Mouse (Mus musculus) heart, embryonic 12.5 days (tissue): ENCODE data around the gene Bag5. TPM values are rescaled to one million over a fixed set of nuclear protein-coding genes. Genes with fewer than 3 reads are reported as not detected.

Experiments used
- ATAC-seq: fragments of 200-750 bp; cut with Nextera tagmentation; 2 replicates; pipeline ENCODE4 v1.8.0; 2017; ENCODE audit warnings: moderate TSS enrichment, moderate library complexity; ENCODE audit not compliant: insufficient number of reproducible peaks, low FRiP score
- H3K27ac ChIP-seq: fragments of 300-500 bp; sonication (generic); 2 replicates; pipeline ENCODE4 v1.5.1; 2016; ENCODE audit warnings: mild to moderate bottlenecking, moderate library complexity; ENCODE audit not compliant: poor library complexity, severe bottlenecking
- H3K27me3 ChIP-seq: fragments of 300-500 bp; sonication (generic); replicated peaks from 2 replicates; pipeline ENCODE4 v1.6.1; 2016; ENCODE audit warnings: mild to moderate bottlenecking, moderate library complexity
- H3K36me3 ChIP-seq: fragments of 300-500 bp; sonication (generic); 2 replicates; pipeline ENCODE4 v1.6.1; 2016; ENCODE audit warnings: mild to moderate bottlenecking, moderate library complexity
- H3K4me1 ChIP-seq: fragments of 300-500 bp; sonication (generic); replicated peaks from 2 replicates; pipeline ENCODE4 v1.6.1; 2016; ENCODE audit warnings: mild to moderate bottlenecking
- H3K4me2 ChIP-seq: fragments of 300-500 bp; sonication (generic); 2 replicates; pipeline ENCODE4 v1.6.1; 2016; ENCODE audit warnings: mild to moderate bottlenecking, moderate library complexity
- H3K4me3 ChIP-seq: fragments of 300-500 bp; sonication (generic); 2 replicates; pipeline ENCODE4 v1.5.1; 2016; ENCODE audit warnings: mild to moderate bottlenecking
- H3K9ac ChIP-seq: fragments of 300-500 bp; sonication (generic); 2 replicates; pipeline ENCODE4 v1.6.1; 2016; ENCODE audit warnings: mild to moderate bottlenecking, moderate library complexity
- H3K9me3 ChIP-seq: fragments of 300-500 bp; sonication (generic); replicated peaks from 2 replicates; pipeline ENCODE4 v1.6.1; 2016; ENCODE audit warnings: mild to moderate bottlenecking, moderate library complexity
- WGBS: fragments of 180-500 bp; shearing (Covaris S2); methylation state at CpG from one replicate; pipeline ENCODE4 v1.1.7; 2016; 5-methylcytosine and 5-hydroxymethylcytosine counted together
- polyA plus RNA-seq: library from polyadenylated mRNA; unstranded; fragments of >200 nt; fragmentation: Nextera tagmentation; extraction: Ambion mirVana; gene quantifications from 2 replicates; pipeline ENCODE4 v1.2.1, GENCODE M21; 2016

Gene Bag5
- 40.2 and 41.3 TPM in 2 replicates for polyA plus RNA-seq

GRCm38 (mm10) chr12:111713004-111713651 is at the start of gene Bag5, which contains the start of gene Apopt1:
Gene Bag5, minus strand, starts transcription at chr12:111713257.
Gene Apopt1, plus strand, starts transcription at chr12:111713261.
- WGBS, result under 1% methylated on average over 85 of the region's 86 CpGs
- Histone ChIP-seq H3K27me3 (no peaks in the 10 kb centered on the region), H3K4me1 (peaks cover 17% of the 10 kb centered on the region), H3K4me2 (peak within 1 kb of the TSS; percentile 90), H3K9ac (peak within 1 kb of the TSS; percentile 99), H3K27ac (peak within 1 kb of the TSS; percentile 81), H3K4me3 (peak within 1 kb of the TSS; percentile 100), H3K9me3 (no peaks in the 10 kb centered on the region), H3K36me3 (peaks cover 36% of the 10 kb centered on the region)
- peak; percentile 90 for ATAC-seq

GRCm38 (mm10) chr12:111760306-111760908 is 47.4 kb upstream of the Bag5 start:
- no peak overlapping the region for H3K9ac ChIP-seq
- H3K4me2 ChIP-seq, result peak overlapping the region; percentile 97
- no peak for ATAC-seq
- peak overlapping the region; percentile 93; the same call in 1 of the 2 replicates for H3K4me3 ChIP-seq
- H3K27ac ChIP-seq, result no peak overlapping the region
- WGBS, result 70% methylated on average over 7 of the region's 7 CpGs
- peaks cover 11% of the 10 kb centered on the region for H3K36me3 ChIP-seq
- H3K9me3 ChIP-seq, result no peaks in the 10 kb centered on the region
- peaks cover 46% of the 10 kb centered on the region for H3K4me1 ChIP-seq
- H3K27me3 ChIP-seq, result no peaks in the 10 kb centered on the region

GRCm38 (mm10) chr12:111759176-111760061 is 46.4 kb upstream of the Bag5 start:
- H3K36me3 ChIP-seq, result peaks cover 11% of the 10 kb centered on the region
- peak overlapping the region; percentile 96 for H3K9ac ChIP-seq
- ATAC-seq, result peak; percentile 31
- peaks cover 45% of the 10 kb centered on the region for H3K4me1 ChIP-seq
- H3K4me3 ChIP-seq, result peak overlapping the region; percentile 93
- H3K4me2 ChIP-seq, result peak overlapping the region; percentile 97
- H3K9me3 ChIP-seq, result no peaks in the 10 kb centered on the region
- no peaks in the 10 kb centered on the region for H3K27me3 ChIP-seq
- 1% methylated on average over 35 of the region's 35 CpGs for WGBS
- peak overlapping the region; percentile 85 for H3K27ac ChIP-seq

DNA sequence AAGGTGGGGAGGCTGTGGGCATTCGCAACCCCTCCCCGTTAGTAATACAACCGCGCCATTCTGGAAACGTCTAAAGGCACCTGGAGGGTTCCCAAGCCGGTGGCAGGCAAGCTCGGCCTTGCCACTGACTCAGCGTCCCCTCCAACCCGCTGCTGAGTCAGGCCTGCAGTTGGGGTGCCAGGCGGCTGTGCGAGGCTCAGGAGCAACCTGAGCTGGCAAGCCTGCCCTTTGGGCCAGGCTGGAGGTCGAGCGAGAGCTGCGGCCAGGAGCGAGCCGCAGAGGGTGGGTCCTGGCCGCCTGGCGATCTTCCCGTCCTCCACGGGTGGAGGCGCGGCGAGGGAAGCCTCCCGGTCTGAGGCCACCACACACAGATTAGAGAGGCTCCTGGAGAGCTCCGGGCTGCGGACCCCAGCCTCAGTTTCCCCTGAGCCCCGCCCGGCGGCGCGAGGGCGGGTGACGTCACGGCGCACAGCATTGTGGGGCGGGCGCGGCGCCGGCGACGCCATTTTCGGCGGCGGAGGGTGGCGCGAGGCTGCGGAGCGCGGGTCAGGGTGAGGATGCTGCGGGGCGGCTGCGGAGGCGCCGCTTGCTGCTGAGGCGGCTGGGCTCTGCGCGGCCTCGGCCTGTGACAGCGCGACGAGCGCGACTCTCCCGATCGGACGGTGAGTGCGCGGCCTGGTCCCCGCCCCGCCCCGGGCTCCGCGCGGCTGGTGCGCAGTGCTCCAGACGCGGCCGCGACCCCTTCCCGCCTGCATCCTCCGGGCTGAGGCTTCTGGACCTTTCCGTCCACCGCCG is 45.5 kb upstream of the Bag5 start, which contains the start of gene Klc1:
Klc1 (plus strand) TSS at position 469 of the 795 bp plus-strand sequence.
- under 1% methylated on average over 82 of the region's 85 CpGs for WGBS
- peak within 1 kb of the TSS; percentile 97 for H3K4me2 ChIP-seq
- ATAC-seq, result peak; percentile 86

GRCm38 (mm10) chr12:111757561-111758325 is 44.7 kb upstream of the Bag5 start:
- 56% methylated on average over 10 of the region's 10 CpGs for WGBS
- Histone ChIP-seq H3K36me3 (peaks cover 3% of the 10 kb centered on the region; the same call in 1 of the 2 replicates), H3K27me3 (no peaks in the 10 kb centered on the region), H3K4me1 (peaks cover 44% of the 10 kb centered on the region), H3K9me3 (no peaks in the 10 kb centered on the region), H3K4me2 (peak overlapping the region; percentile 97), H3K27ac (peak overlapping the region; percentile 85), H3K4me3 (peak overlapping the region; percentile 93), H3K9ac (peak overlapping the region; percentile 96)
- no peak for ATAC-seq

More for the DNA sequence above, 45.5 kb upstream of the Bag5 start, which contains the start of gene Klc1:
- H3K27ac ChIP-seq, result peak within 1 kb of the TSS; percentile 85
- no peaks in the 10 kb centered on the region for H3K9me3 ChIP-seq
- H3K4me3 ChIP-seq, result peak within 1 kb of the TSS; percentile 93
- H3K4me1 ChIP-seq, result peaks cover 45% of the 10 kb centered on the region
- H3K27me3 ChIP-seq, result no peaks in the 10 kb centered on the region
- peak within 1 kb of the TSS; percentile 96 for H3K9ac ChIP-seq
- H3K36me3 ChIP-seq, result peaks cover 11% of the 10 kb centered on the region

- 17% methylated on average over 5 of the region's 5 CpGs for WGBS
- Histone ChIP-seq H3K27ac (no peak overlapping the region), H3K9ac (no peak overlapping the region), H3K4me3 (no peak overlapping the region), H3K4me1 (peaks cover 33% of the 10 kb centered on the region), H3K27me3 (no peaks in the 10 kb centered on the region), H3K9me3 (no peaks in the 10 kb centered on the region), H3K36me3 (no peaks in the 10 kb centered on the region), H3K4me2 (no peak overlapping the region)
- no peak for ATAC-seq
These were observed 43.6 kb upstream of the Bag5 start for GRCm38 (mm10) chr12:111756698-111757082.

GRCm38 (mm10) chr12:111756082-111756697 is 43.1 kb upstream of the Bag5 start:
- Histone ChIP-seq H3K4me2 (no peak overlapping the region), H3K9ac (no peak overlapping the region), H3K4me1 (peaks cover 30% of the 10 kb centered on the region), H3K4me3 (no peak overlapping the region), H3K36me3 (no peaks in the 10 kb centered on the region), H3K27ac (no peak overlapping the region), H3K9me3 (no peaks in the 10 kb centered on the region), H3K27me3 (no peaks in the 10 kb centered on the region)
- 63% methylated on average over 4 of the region's 4 CpGs for WGBS
- no peak for ATAC-seq

DNA sequence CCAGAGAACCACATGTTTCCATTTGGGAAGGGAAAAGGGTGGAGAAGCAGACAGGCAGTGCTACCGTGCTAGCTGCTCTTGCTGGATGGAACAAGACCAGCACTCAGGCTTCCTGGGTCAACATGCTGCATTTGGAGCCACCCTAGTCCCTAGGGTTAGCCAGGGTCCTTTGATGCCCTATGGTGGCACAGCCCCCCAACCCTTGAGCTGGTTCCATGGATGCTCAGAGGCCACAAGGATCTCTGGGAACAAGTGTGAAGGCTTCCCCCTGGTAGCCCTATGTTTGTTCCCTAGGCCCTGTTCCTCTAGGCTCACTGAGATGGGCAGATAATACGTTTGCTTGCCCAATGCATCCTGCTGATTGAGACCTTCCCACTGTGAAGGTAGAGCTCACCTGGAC is 42.2 kb upstream of the Bag5 start:
- H3K27ac ChIP-seq, result no peak overlapping the region

GRCm38 (mm10) chr12:111754710-111755109 is 41.7 kb upstream of the Bag5 start:
- no peak overlapping the region for H3K4me3 ChIP-seq
- no peak overlapping the region for H3K27ac ChIP-seq
- no peak overlapping the region for H3K4me2 ChIP-seq
- no peaks in the 10 kb centered on the region for H3K27me3 ChIP-seq
- no peak overlapping the region for H3K9ac ChIP-seq
- no peaks in the 10 kb centered on the region for H3K9me3 ChIP-seq
- H3K36me3 ChIP-seq, result no peaks in the 10 kb centered on the region
- peaks cover 29% of the 10 kb centered on the region for H3K4me1 ChIP-seq
- ATAC-seq, result no peak

More for the DNA sequence above, 42.2 kb upstream of the Bag5 start:
- no peak overlapping the region for H3K9ac ChIP-seq
- H3K9me3 ChIP-seq, result no peaks in the 10 kb centered on the region
- no peak overlapping the region for H3K4me2 ChIP-seq
- WGBS, result 43% methylated on average over 2 of the region's 2 CpGs
- no peak for ATAC-seq
- no peaks in the 10 kb centered on the region for H3K27me3 ChIP-seq
- H3K4me1 ChIP-seq, result peaks cover 29% of the 10 kb centered on the region
- no peak overlapping the region for H3K4me3 ChIP-seq
- no peaks in the 10 kb centered on the region for H3K36me3 ChIP-seq
